Mouse (Mus musculus) kidney, postnatal 0 days (tissue): ENCODE measurements around the gene Ahdc1. TPM values are rescaled to one million over a fixed set of nuclear protein-coding genes. Genes with fewer than 3 reads are reported as not detected.

Source experiments
- ATAC-seq: fragments of 200-750 bp; cut with Nextera tagmentation; replicated peaks from 2 replicates; pipeline ENCODE4 v1.8.0; 2017; ENCODE audit warnings: low read depth, moderate number of reproducible peaks, moderate TSS enrichment, moderate library complexity; ENCODE audit not compliant: low FRiP score
- DNase-seq: peaks from one replicate; pipeline ENCODE4 v3.0.0-alpha.2; 2016; ENCODE audit warnings: low spot score
- H3K27ac ChIP-seq: fragments of 300-500 bp; sonication (generic); 2 replicates; pipeline ENCODE4 v1.5.1; 2014; ENCODE audit warnings: mild to moderate bottlenecking
- H3K27me3 ChIP-seq: fragments of 300-500 bp; sonication (generic); 2 replicates; pipeline ENCODE4 v1.6.1; 2014; ENCODE audit warnings: low read length, mixed read lengths; ENCODE audit not compliant: insufficient read depth
- H3K36me3 ChIP-seq: fragments of 300-500 bp; sonication (generic); 2 replicates; pipeline ENCODE4 v1.6.1; 2014; ENCODE audit warnings: low read length, mixed read lengths; ENCODE audit not compliant: insufficient read depth
- H3K4me1 ChIP-seq: fragments of 300-500 bp; sonication (generic); replicated peaks from 2 replicates; pipeline ENCODE4 v1.6.1; 2014; ENCODE audit warnings: antibody characterized with exemption, low read length, mixed read lengths; ENCODE audit not compliant: insufficient read depth
- H3K4me2 ChIP-seq: fragments of 300-500 bp; sonication (generic); 2 replicates; pipeline ENCODE4 v1.6.1; 2014; ENCODE audit warnings: mild to moderate bottlenecking, low read length, moderate library complexity, mixed read lengths
- H3K4me3 ChIP-seq: fragments of 300-500 bp; sonication (generic); replicated peaks from 2 replicates; pipeline ENCODE4 v1.5.1; 2014; ENCODE audit warnings: low read depth, low read length
- H3K9ac ChIP-seq: fragments of 300-500 bp; sonication (generic); 2 replicates; pipeline ENCODE4 v1.6.1; 2014; ENCODE audit warnings: low read depth, low read length
- H3K9me3 ChIP-seq: fragments of 300-500 bp; sonication (generic); replicated peaks from 2 replicates; pipeline ENCODE4 v1.6.1; 2016; ENCODE audit warnings: low read length, inconsistent platforms, mixed read lengths
- CTCF ChIP-seq: IDR thresholded peaks from 2 replicates; pipeline ENCODE4 v1.5.1; 2016; ENCODE audit warnings: antibody characterized with exemption, low read depth, mild to moderate bottlenecking, moderate library complexity
- WGBS: fragments of 180-500 bp; shearing (Covaris S2); extraction: QIAGEN DNeasy Blood & Tissue Kit; methylation state at CpG from one replicate; pipeline ENCODE4 v1.1.7; 2014; 5-methylcytosine and 5-hydroxymethylcytosine counted together
- polyA plus RNA-seq: library from polyadenylated mRNA; unstranded; fragments of >200 nt; fragmentation: Nextera tagmentation; extraction: Ambion mirVana; gene quantifications from 2 replicates; pipeline ENCODE4 v1.2.1, GENCODE M21; 2015

Ahdc1 gene
- polyA plus RNA-seq, 1 experiment from 2014 or later: 6.4 TPM

- Histone ChIP-seq H3K4me3 (no peak overlapping the region), H3K4me1 (peaks cover 48% of the 10 kb centered on the region), H3K27ac (peak overlapping the region; percentile 25; the same call in 1 of the 2 replicates), H3K4me2 (peak overlapping the region; percentile 8), H3K9me3 (no peaks in the 10 kb centered on the region), H3K27me3 (no peaks in the 10 kb centered on the region), H3K36me3 (peaks cover 4% of the 10 kb centered on the region; the same call in 1 of the 2 replicates), H3K9ac (no peak overlapping the region)
- ATAC-seq: no peak
- no peak for DNase-seq
- no peak for TF ChIP-seq CTCF
- 40% methylated on average over 10 of the region's 10 CpGs for WGBS
Measured at GRCm38 (mm10) chr4:133014896-133015709, 4.0 kb downstream of the Ahdc1 start.

GRCm38 (mm10) chr4:133015710-133016651 lies 4.9 kb downstream of the Ahdc1 start:
- ATAC-seq: no peak

GRCm38 (mm10) chr4:133016677-133017415 lies 5.8 kb downstream of the Ahdc1 start:
- Histone ChIP-seq H3K27me3 (no peaks in the 10 kb centered on the region), H3K4me2 (peak overlapping the region; percentile 26; the same call in 1 of the 2 replicates), H3K4me1 (peaks cover 64% of the 10 kb centered on the region), H3K27ac (peak overlapping the region; percentile 58), H3K4me3 (no peak overlapping the region), H3K9me3 (no peaks in the 10 kb centered on the region), H3K36me3 (peaks cover 4% of the 10 kb centered on the region; the same call in 1 of the 2 replicates), H3K9ac (peak overlapping the region; percentile 24; the same call in 1 of the 2 replicates)
- DNase-seq (peak; percentile 83), ATAC-seq (no peak)
- WGBS: 25% methylated on average over 4 of the region's 4 CpGs
- TF ChIP-seq CTCF: peak; percentile 22; the same call in 1 of the 2 replicates

More at GRCm38 (mm10) chr4:133015710-133016651, 4.9 kb downstream of the Ahdc1 start:
- TF ChIP-seq CTCF: peak; percentile 44; the same call in 1 of the 2 replicates
- H3K27me3 ChIP-seq: no peaks in the 10 kb centered on the region
- peaks cover 4% of the 10 kb centered on the region; the same call in 1 of the 2 replicates for H3K36me3 ChIP-seq
- no peak overlapping the region for H3K4me3 ChIP-seq
- H3K27ac ChIP-seq: peak overlapping the region; percentile 58
- H3K4me1 ChIP-seq: peaks cover 56% of the 10 kb centered on the region
- WGBS: 19% methylated on average over 8 of the region's 9 CpGs
- H3K9ac ChIP-seq: peak overlapping the region; percentile 24; the same call in 1 of the 2 replicates
- H3K4me2 ChIP-seq: peak overlapping the region; percentile 26; the same call in 1 of the 2 replicates
- no peak for DNase-seq
- no peaks in the 10 kb centered on the region for H3K9me3 ChIP-seq

- no peak for DNase-seq
- peaks cover 73% of the 10 kb centered on the region for H3K4me1 ChIP-seq
- peaks cover 4% of the 10 kb centered on the region; the same call in 1 of the 2 replicates for H3K36me3 ChIP-seq
- WGBS: 49% methylated on average over 6 of the region's 6 CpGs
- H3K27me3 ChIP-seq: no peaks in the 10 kb centered on the region
- H3K9me3 ChIP-seq: no peaks in the 10 kb centered on the region
- TF ChIP-seq CTCF: no peak
- H3K4me2 ChIP-seq: no peak overlapping the region
- H3K27ac ChIP-seq: no peak overlapping the region
- H3K4me3 ChIP-seq: no peak overlapping the region
- H3K9ac ChIP-seq: 0 out of 2 replicates have a peak overlapping the region, but pooled peaks have one; percentile 9
- ATAC-seq: no peak
Measured at GRCm38 (mm10) chr4:133017597-133018262, 6.7 kb downstream of the Ahdc1 start.

GRCm38 (mm10) chr4:133018263-133018798 lies 7.3 kb downstream of the Ahdc1 start:
- Histone ChIP-seq H3K4me2 (no peak overlapping the region), H3K9me3 (no peaks in the 10 kb centered on the region), H3K4me1 (peaks cover 74% of the 10 kb centered on the region), H3K9ac (no peak overlapping the region), H3K36me3 (peaks cover 4% of the 10 kb centered on the region; the same call in 1 of the 2 replicates), H3K27ac (no peak overlapping the region), H3K4me3 (no peak overlapping the region), H3K27me3 (no peaks in the 10 kb centered on the region)
- ATAC-seq: no peak
- no peak for DNase-seq
- no peak for TF ChIP-seq CTCF
- WGBS: 72% methylated on average over 3 of the region's 3 CpGs
